Mouse (Mus musculus) neural tube, embryonic 14.5 days (tissue): ENCODE results near the gene Klc3. TPM values are rescaled to one million over a fixed set of nuclear protein-coding genes. Genes with fewer than 3 reads are reported as not detected.

Experiments
- ATAC-seq: fragments of 200-750 bp; cut with Nextera tagmentation; 2 replicates; pipeline ENCODE4 v1.8.0; 2017; ENCODE audit warnings: low read depth, mild to moderate bottlenecking, moderate TSS enrichment, moderate library complexity
- H3K27ac ChIP-seq: fragments of 300-500 bp; sonication (generic); 2 replicates; pipeline ENCODE4 v1.5.1; 2014; ENCODE audit warnings: low read depth, mild to moderate bottlenecking, control low read depth, low read length, moderate library complexity, mixed read lengths
- H3K27me3 ChIP-seq: fragments of 300-500 bp; sonication (generic); 2 replicates; pipeline ENCODE4 v1.6.1; 2014; ENCODE audit warnings: low read length; ENCODE audit not compliant: control insufficient read depth, insufficient read depth
- H3K36me3 ChIP-seq: fragments of 300-500 bp; sonication (generic); 2 replicates; pipeline ENCODE4 v1.6.1; 2014; ENCODE audit warnings: low read length, mixed read lengths; ENCODE audit not compliant: control insufficient read depth, insufficient read depth
- H3K4me1 ChIP-seq: fragments of 300-500 bp; sonication (generic); 2 replicates; pipeline ENCODE4 v1.6.1; 2014; ENCODE audit warnings: low read length; ENCODE audit not compliant: control insufficient read depth, insufficient read depth
- H3K4me2 ChIP-seq: fragments of 300-500 bp; sonication (generic); 2 replicates; pipeline ENCODE4 v1.6.1; 2014; ENCODE audit warnings: mild to moderate bottlenecking, low read depth, low read length, control low read depth
- H3K4me3 ChIP-seq: fragments of 300-500 bp; sonication (generic); 2 replicates; pipeline ENCODE4 v1.5.1; 2014; ENCODE audit warnings: low read depth, low read length, control low read depth, mixed read lengths
- H3K9ac ChIP-seq: fragments of 300-500 bp; sonication (generic); replicated peaks from 2 replicates; pipeline ENCODE4 v1.6.1; 2014; ENCODE audit warnings: low read depth, mild to moderate bottlenecking, control low read depth, low read length, mixed read lengths
- H3K9me3 ChIP-seq: fragments of 300-500 bp; sonication (generic); 2 replicates; pipeline ENCODE4 v1.6.1; 2016; ENCODE audit warnings: low read length; ENCODE audit not compliant: control insufficient read depth
- WGBS: fragments of 180-500 bp; shearing (Covaris S2); extraction: QIAGEN DNeasy Blood & Tissue Kit; methylation state at CpG from one replicate; pipeline ENCODE4 v1.1.7; 2014; 5-methylcytosine and 5-hydroxymethylcytosine counted together
- polyA plus RNA-seq: library from polyadenylated mRNA; unstranded; fragments of >200 nt; fragmentation: Nextera tagmentation; extraction: Ambion mirVana; gene quantifications from 2 replicates; pipeline ENCODE4 v1.2.1, GENCODE M21; 2014

Gene Klc3
- polyA plus RNA-seq, 1 experiment from 2014 or later: 1.1 TPM

- whole genome bisulfite sequencing: 1% methylated on average over 27 of the region's 27 CpGs
- Histone ChIP-seq H3K4me2 (peak overlapping the region; percentile 34), H3K9me3 (no peaks in the 10 kb centered on the region; the same call in 1 of the 2 replicates), H3K27me3 (peaks cover 13% of the 10 kb centered on the region), H3K27ac (no peak overlapping the region), H3K36me3 (peaks cover 8% of the 10 kb centered on the region), H3K4me3 (no peak overlapping the region), H3K4me1 (peaks cover 8% of the 10 kb centered on the region; the same call in 1 of the 2 replicates), H3K9ac (peak overlapping the region; percentile 44)
- peak; percentile 25; the same call in 1 of the 2 replicates for ATAC-seq
These were observed 4.2 kb downstream of the Klc3 start for GRCm38 (mm10) chr7:19399496-19400280.

GRCm38 (mm10) chr7:19394484-19394883 lies 9.4 kb downstream of the Klc3 start:
- no peak for ATAC-seq
- WGBS: 91% methylated on average over 8 of the region's 8 CpGs
- Histone ChIP-seq H3K9me3 (no peaks in the 10 kb centered on the region), H3K27me3 (no peaks in the 10 kb centered on the region), H3K9ac (no peak overlapping the region), H3K4me2 (no peak overlapping the region), H3K27ac (no peak overlapping the region), H3K4me3 (no peak overlapping the region), H3K36me3 (peaks cover 57% of the 10 kb centered on the region), H3K4me1 (no peaks in the 10 kb centered on the region)

DNA sequence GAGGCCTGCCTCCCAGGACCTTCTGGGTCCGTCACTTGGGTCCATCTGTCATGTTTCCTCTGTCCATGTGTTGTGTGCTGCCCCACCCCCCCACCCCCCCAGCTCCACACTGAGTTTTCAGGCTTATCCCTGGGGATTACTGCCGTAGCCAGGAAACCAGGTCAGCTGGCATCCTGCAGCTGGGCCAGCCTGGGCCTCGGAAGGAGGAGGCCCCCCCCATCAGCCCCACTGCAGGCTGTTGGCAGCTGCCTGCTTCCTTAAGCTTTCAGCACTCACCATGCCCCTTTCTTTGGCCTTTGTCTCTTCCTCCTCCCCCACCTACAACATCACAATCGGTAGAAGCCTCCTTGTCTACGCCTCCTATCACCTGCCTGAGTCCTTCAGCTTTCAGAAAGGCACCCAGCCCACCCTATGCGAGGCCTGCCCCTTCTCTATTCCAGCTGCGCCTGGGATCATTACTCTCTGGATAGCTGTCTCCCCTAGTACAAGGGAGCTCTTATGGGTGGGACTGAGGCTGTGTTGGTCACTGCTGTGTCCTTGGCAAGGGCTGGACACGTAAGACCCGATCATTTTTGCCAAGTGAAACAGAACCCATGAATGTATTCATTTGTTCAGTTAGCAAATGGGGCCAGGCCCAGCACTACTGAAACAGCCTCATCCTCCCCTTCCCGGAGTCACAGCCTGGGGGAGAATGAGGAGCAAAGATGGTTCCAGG lies 15.0 kb downstream of the Klc3 start:
- no peaks in the 10 kb centered on the region for H3K9me3 ChIP-seq
- no peaks in the 10 kb centered on the region for H3K27me3 ChIP-seq
- ATAC-seq: no peak
- H3K4me1 ChIP-seq: no peaks in the 10 kb centered on the region
- no peak overlapping the region for H3K27ac ChIP-seq
- no peak overlapping the region for H3K9ac ChIP-seq
- H3K4me3 ChIP-seq: no peak overlapping the region
- H3K4me2 ChIP-seq: no peak overlapping the region
- WGBS: 61% methylated on average over 10 of the region's 10 CpGs
- peaks cover 75% of the 10 kb centered on the region for H3K36me3 ChIP-seq

DNA sequence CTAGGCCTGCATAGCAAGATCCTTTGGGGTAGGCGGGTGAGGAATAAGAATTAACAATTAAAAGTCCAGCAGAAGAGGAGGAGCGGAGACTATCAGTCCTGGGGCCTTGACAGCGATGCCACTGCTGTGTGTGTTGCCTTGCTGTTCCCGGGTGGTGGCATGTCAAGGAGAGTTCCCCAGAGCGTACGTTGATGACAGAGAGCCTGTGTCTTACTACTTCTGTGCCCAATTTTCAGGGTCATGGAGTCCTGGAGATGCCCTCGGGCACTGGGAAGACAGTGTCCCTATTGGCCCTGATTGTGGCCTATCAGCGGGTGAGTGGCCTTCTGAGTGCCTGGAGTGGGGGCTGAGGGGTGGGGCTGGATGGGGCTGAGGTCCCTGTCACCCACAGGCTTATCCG lies 20.2 kb downstream of the Klc3 start:
- H3K4me2 ChIP-seq: no peak overlapping the region
- no peaks in the 10 kb centered on the region for H3K9me3 ChIP-seq

DNA sequence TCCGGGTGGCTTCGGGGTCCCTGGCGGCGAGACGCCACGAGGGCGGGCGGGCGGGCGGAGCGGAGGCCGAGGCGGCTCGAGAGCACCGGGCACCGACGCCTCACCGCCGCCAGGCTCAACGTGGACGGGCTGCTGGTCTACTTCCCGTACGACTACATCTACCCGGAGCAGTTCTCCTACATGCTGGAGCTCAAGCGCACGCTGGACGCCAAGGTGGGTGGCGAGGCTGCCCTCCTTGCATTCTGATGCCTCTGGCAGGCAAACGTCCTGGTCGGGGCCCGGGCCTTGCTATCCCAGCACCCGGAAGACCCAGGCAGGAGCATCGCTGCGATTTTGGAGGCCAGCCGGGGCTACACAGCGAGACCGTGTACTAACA lies 21.8 kb downstream of the Klc3 start:
- Histone ChIP-seq H3K4me3 (peak overlapping the region; percentile 84), H3K36me3 (peaks cover 17% of the 10 kb centered on the region), H3K4me2 (peak overlapping the region; percentile 56), H3K27ac (no peak overlapping the region), H3K9ac (peak overlapping the region; percentile 78), H3K9me3 (no peaks in the 10 kb centered on the region), H3K27me3 (no peaks in the 10 kb centered on the region), H3K4me1 (no peaks in the 10 kb centered on the region)
- WGBS: under 1% methylated on average over 33 of the region's 37 CpGs
- ATAC-seq: peak; percentile 63

More for the DNA sequence above, 20.2 kb downstream of the Klc3 start:
- no peak overlapping the region for H3K9ac ChIP-seq
- 90% methylated on average over 9 of the region's 9 CpGs for WGBS
- no peaks in the 10 kb centered on the region for H3K4me1 ChIP-seq
- H3K36me3 ChIP-seq: peaks cover 29% of the 10 kb centered on the region
- ATAC-seq: no peak
- H3K27ac ChIP-seq: no peak overlapping the region
- no peak overlapping the region for H3K4me3 ChIP-seq
- H3K27me3 ChIP-seq: no peaks in the 10 kb centered on the region

- peaks cover 13% of the 10 kb centered on the region for H3K36me3 ChIP-seq
- H3K27ac ChIP-seq: no peak within 1 kb of the TSS
- 8% methylated on average over 35 of the region's 48 CpGs for WGBS
- H3K9me3 ChIP-seq: no peaks in the 10 kb centered on the region
- peak; percentile 97 for ATAC-seq
- H3K4me3 ChIP-seq: peak within 1 kb of the TSS; percentile 84
- no peaks in the 10 kb centered on the region for H3K4me1 ChIP-seq
- H3K9ac ChIP-seq: peak within 1 kb of the TSS; percentile 78
- H3K4me2 ChIP-seq: peak within 1 kb of the TSS; percentile 56
- no peaks in the 10 kb centered on the region for H3K27me3 ChIP-seq
These were observed 22.3 kb downstream of the Klc3 start, which contains the start of gene Ercc2 for GRCm38 (mm10) chr7:19381377-19382165. Gene Ercc2, plus strand, starts transcription at chr7:19382010.

GRCm38 (mm10) chr7:19378049-19378448 lies 25.9 kb downstream of the Klc3 start:
- H3K4me1 ChIP-seq: no peaks in the 10 kb centered on the region
- H3K9me3 ChIP-seq: no peaks in the 10 kb centered on the region
- no peak overlapping the region for H3K4me2 ChIP-seq
- WGBS: 78% methylated on average over 8 of the region's 8 CpGs
- no peaks in the 10 kb centered on the region for H3K27me3 ChIP-seq
- H3K4me3 ChIP-seq: no peak overlapping the region
- no peak overlapping the region for H3K9ac ChIP-seq
- no peak overlapping the region for H3K27ac ChIP-seq
- ATAC-seq: no peak
- no peaks in the 10 kb centered on the region for H3K36me3 ChIP-seq

- no peak for ATAC-seq
- Histone ChIP-seq H3K27me3 (no peaks in the 10 kb centered on the region), H3K27ac (no peak overlapping the region), H3K4me2 (no peak overlapping the region), H3K9ac (no peak overlapping the region), H3K4me3 (no peak overlapping the region), H3K9me3 (no peaks in the 10 kb centered on the region), H3K4me1 (no peaks in the 10 kb centered on the region), H3K36me3 (no peaks in the 10 kb centered on the region)
- WGBS: 84% methylated on average over 4 of the region's 4 CpGs
These were observed 27.9 kb downstream of the Klc3 start for GRCm38 (mm10) chr7:19376019-19376418.
